Mouse (Mus musculus): Measurements from ENCODE around the gene Esm1.

DNA sequence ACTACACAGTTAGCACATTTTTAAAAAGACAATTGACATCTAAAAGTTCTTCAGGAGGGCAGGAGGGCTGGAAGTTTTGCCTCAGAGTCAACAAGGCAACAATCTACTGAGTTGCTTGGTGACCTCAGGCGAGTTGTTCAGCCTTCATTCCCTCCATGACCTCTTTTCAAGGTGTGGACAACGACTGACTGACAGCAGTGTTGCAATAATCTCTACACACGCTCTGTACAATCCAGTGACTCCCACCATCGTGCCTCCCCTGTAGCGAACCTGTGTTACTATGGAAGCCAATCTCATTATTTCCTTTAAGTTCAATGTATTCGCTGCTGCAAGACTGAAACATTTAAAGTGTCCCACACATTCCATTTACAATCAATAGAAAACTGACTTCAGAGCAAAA, 12.4 kb downstream of the Esm1 start:
- TF ChIP-seq CTCF (IDR thresholded peaks at IDR 0.05; ENCODE audit: low read depth, low read length), result no peak
- TF ChIP-seq TAL1 (conservative IDR thresholded peaks at IDR 0.05; ENCODE audit: low read depth, low read length), result no peak
